Mouse (Mus musculus): Measurements from ENCODE around the gene Lhx9.

Gene Lhx9

DNA sequence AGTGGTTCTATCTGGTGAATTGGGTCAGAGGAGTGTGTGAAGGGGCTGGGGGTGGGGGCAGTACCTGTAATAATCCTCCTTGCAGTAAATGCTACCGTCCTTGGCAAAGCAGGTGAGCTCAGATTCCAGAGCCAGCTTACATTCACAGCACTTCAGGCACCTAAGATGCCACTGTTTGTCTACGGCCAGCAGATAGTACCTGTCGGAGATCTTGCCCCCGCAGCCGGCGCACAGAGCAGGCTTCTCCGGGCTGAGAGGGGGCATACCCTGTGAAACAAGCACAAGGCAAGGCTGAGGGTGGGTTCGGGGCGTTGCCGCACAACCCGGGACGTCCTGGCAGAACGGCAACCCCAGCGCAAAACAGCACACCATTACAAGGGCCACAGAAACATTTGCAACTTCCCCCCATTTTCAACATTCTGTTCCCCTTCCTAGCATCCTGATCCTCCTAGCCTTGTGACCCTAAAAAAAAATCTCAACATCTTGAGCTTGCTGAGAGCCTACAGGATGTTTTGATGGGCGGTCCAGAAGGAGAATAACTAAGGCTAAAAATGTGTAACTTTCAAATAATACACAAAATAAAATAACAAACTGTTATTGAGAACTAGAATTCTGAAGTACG is 8.5 kb downstream of the Lhx9 start:
- DNase-seq, result no peak

- no peak for DNase-seq
Measured at GRCm38 (mm10) chr1:138839291-138839690, 9.1 kb downstream of the Lhx9 start.

- no peak for DNase-seq
Measured at GRCm38 (mm10) chr1:138837786-138838743, 10.3 kb downstream of the Lhx9 start.

DNA sequence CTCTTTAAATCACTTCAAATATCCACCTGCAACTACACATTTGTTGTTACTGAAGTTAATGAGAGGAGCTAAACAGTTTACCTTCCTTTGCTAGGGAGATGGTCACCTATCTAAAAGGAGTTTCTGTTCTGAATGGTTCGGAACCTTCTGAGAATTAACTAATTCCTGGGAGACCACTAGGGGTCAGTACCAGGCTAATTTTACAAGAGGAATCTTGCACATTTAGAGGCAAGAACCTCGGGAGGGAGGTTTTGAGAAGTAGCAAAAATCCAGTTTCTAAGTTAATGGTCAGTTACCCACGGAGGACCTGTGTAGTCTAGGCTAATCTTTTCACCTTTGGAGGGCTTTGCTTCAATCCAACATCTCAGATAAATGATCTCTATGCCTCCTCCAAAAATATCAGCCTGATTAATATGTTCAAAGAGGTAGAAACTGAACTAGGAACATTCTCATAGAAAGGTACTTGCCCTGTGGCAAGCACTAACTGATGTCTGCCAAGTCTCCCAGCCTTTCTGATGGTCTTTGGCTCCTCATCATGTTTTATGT is 12.9 kb downstream of the Lhx9 start:
- DNase-seq, result no peak

DNA sequence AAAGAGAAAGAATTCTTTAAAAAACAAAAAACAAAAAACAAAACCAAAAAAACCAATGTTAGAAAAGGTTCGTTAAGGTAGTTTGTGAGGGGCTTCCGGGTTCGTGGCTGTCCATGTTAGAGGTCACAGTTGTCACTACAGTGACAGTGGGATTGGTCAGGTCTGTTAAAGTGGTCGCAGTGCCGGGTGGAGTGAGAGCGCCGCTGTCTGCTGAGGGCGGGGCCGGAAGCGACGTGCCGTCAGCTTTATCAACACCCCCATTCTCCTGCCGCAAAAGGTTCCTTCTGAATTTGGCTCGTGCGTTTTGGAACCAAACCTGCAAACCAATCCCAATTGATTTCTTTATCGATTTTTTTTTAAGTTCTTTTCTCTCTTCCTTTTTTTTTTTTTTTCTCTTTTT is 17.1 kb downstream of the Lhx9 start:
- no peak for DNase-seq

DNA sequence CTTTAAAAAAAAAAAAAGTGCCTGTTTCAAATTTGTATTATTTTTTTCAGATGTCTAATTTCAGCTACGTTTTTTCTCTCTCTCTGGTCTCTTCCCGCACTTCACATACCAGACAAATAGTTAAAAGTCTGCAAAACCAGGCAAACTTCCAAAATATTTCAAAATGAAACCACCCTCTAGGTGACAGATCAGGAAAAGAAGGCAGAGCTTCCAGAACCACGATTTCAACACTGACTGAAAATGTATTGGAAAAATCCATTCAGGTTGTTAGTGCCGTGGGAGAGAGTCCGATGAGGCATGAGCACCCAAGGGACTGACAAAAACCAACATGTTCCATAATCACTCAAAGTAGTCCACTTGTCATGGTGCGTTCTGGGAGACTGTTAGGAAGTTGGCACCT is 21.5 kb downstream of the Lhx9 start:
- no peak for DNase-seq

DNA sequence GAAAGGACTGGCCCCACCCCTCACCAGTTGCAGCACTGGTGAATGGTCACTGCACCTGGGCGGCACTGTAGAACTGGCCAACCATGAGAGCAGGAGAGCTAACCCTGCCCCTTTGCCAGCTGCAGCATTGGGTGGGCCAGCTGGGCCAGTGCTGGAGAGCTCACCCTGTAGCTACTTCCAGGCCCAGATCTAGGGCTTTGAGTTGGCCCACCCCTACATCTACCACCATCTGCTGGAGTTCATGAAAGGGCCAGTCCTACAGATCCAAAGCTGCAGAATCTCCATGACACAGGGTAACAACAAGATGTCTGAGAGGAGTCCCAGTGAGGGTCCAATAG is 25.4 kb downstream of the Lhx9 start:
- DNase-seq, result no peak

DNA sequence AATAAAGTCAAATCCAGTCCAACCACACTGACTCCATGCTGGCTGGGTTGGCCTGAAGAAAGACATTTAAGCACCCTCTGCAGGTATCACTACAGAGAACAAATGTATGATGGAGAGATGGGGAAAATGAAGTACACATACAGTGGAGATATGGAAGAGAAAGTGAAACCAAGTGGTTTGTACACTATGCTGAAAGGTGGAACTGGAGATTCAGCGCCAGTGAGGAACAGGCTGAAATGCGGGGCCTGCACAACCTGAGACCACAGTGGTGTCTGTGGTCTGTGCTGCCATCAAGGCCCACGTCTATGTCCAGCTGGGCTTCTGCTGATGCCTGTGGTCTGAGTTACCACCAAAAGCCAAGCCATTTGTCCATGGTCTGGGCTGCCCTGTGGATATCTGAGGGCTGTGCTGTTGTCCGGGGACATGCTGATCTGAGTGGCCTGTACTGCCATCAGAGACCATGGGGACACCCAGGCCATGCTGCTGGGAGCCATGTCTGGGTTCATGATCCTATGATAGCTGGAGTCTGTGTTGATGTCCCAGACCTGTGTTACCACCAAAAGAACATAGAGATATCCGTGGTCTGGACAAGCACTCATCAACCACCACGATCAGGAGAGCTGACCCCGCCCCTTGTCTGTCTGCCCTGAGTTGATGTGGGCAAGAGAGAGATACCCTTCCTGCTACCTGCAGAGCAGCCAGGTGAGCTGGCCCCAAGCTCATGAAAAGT is 26.0 kb downstream of the Lhx9 start:
- no peak for DNase-seq

- no peak for DNase-seq
Measured at GRCm38 (mm10) chr1:138801732-138802131, 46.6 kb downstream of the Lhx9 start.

DNA sequence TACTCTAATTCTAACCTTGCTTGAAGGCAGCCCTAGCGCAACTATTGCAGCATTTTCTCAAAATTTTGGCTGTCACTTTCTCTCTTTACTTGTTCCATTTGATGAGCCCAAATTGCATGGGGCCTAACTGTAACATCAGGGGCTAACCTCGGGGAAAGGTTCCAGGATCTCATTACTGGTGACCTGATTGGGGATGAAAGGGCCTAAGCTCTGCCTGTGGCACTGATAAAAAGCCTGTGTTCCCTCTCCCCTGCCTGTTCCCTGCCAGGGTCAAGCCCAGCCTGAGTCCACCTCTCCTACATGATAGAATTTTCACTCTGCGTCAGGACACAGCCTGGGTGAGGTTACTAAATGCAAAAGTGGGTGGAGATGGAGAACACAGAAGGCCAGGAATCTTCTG is 47.1 kb downstream of the Lhx9 start:
- DNase-seq, result no peak

DNA sequence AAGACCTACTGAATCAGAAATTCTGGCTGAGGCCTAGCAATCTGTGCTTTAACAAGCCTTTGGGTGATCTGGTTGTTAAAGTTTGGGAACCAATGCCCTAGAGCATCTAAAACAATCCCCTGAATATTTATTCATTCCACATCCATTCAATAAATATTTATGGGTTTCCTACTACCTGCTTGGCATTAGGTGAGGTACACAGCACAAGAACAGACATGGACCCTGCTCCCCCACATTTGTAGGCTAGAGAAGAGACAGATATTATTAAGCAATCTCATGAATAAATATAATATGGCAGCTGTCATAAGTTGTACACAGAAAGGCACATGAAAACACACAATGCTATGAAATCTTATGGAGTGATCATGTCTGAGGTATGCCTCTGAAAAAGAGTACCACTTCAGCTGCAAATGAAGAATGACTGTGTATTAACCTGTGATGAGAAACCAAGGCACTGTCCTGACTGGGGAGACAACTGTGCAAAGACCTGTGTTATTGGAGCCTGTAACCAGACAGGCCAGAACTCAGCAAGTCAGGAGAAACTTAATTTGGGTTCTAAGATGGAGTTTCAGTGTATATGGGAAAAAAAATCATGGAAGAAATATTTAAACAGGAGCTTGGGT is 48.6 kb downstream of the Lhx9 start:
- DNase-seq, result no peak

- DNase-seq, result no peak
Measured at GRCm38 (mm10) chr1:138798110-138798509, 50.3 kb downstream of the Lhx9 start.

DNA sequence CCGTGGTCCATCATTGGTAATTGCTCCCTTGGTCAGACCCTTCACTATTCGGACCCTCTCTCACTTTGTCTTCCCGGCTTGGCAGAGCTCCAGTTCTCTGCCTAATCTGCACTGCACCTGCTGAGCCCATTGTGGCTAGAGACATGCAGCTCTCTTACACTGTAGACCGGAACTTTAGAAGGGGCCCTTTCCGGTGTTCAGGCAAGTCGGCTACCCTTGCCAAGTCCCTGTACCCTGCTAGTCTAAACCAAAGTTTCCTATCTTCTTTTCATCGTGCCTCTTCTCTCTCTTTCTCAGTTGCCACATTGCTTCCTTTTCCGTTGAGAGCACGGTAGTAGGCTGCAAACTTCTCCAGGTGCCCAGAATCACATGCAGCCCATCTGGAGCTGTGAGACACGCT is 62.5 kb downstream of the Lhx9 start:
- DNase-seq, result no peak

DNA sequence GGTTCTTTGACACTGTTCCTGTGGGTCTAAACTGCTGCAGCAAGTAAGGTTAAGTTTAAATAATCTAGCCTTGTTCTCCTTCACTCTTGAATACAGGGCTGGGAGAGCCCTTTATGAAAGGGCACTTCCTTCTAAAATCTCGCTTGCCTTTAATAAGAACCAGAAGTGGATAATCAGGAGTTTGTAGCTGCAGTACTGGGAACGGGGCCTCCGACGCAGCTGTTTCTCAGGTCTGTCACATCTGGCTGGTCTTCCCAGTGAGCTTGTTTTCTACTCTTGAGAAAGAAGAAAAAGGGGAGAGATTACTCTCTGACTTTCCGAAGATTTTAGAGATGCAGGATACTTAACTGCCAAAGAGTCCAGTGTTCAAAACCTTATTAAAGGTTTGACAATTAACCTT is 64.4 kb downstream of the Lhx9 start:
- no peak for DNase-seq
